Mouse (Mus musculus): Measurements from ENCODE around the gene Tep1.

Gene Tep1

DNA sequence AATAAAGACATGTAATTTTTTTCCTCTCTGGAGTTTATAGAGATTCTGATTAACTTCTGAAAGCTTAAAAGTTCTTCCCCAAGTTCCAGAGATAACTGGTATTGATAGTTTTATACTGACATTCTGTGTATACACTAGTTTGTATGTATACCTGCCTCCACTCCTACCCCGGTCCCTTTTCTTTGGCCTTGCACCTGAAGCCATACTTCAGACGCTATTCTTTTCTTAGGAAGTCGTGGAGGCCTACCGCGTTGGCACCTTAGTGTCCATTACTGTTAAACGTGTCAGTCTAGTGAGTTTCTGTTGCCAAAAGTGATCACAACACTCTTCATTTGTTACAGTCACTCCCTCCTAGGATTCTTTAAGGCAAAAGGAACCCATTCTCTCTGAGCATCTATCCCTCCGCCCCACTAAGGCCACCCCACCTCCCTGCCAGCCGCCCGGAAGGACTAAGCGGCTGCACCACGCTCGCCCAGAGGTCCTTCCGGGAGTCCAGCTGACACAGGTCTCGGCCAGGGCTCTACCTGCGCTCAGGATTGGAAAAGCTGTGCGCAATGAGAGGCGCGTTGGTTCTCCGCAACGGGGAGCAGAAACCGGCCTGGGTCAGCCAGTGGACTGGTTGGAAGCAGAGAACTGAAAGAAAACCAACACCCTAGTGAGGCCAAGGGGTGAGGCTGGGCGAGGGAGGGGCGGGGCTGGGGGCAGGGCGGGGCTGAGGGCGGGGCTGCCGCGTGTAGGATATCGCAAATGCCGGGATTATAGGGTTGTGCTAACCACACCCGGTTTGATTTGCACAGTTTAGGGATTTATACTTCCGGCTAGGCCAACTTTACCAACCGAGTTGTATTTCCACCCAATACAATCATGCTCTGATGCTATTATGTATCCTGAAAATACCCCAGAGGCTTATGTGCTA is at the start of gene Tep1:
Gene Tep1 (minus strand): TSS at position 672 of the 916 bp plus-strand sequence.
- WGBS: 10% methylated on average over 32 of the region's 32 CpGs

DNA sequence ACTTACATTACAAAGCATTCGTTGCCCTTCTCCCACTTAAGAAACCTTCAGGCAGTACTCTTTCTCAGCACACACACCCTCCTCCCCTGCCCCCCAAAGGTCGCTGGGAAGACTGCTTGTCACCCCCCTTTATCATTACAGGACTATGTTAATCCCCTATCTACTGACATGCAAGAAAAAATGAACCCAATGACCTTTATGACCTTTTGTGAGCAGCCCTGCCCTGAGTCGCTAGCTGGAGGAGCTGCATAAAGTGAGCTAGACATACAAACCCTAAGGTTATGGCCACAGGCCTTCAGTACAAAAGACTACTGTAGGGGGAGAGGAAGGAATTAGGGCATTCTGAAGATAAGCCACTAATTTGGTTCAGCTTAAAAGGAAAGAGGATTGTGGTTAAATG is 41.0 kb upstream of the Tep1 start:
- 70% methylated on average over 3 of the region's 3 CpGs for WGBS

DNA sequence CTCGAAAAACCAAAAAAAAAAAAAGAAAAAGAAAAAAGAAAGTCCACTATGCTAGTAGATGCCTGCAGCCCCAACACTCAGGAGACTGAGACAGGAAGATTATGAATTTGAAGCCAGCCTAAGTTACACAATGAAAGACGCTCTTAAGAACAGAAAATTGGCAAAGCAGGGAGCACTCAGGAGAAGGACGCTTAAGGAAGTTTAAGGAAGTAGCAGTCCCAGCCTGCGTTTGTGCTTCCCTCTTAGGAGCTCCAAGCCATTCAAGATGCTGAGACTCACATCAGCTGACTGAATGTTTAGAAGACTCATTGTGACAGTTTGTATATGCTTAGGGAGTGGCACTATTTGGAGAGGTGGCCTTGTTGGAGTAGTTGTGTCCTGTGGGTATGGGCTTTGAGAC is 37.8 kb upstream of the Tep1 start:
- 77% methylated on average over 4 of the region's 4 CpGs for WGBS

DNA sequence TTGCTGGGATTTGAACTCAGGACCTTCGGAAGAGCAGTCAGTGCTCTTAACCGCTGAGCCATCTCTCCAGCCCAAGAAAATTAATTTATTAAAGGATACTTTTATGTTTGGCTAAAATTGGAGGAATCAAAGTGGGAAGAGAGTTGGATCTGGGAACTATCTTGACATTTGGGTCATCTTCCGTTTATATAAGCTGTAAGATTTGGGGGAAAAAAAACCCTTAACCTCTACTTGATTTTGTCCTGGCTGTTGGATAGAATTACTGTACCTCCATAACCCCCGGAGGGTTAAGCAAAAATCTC is 34.4 kb upstream of the Tep1 start:
- WGBS: 87% methylated on average over 4 of the region's 4 CpGs

DNA sequence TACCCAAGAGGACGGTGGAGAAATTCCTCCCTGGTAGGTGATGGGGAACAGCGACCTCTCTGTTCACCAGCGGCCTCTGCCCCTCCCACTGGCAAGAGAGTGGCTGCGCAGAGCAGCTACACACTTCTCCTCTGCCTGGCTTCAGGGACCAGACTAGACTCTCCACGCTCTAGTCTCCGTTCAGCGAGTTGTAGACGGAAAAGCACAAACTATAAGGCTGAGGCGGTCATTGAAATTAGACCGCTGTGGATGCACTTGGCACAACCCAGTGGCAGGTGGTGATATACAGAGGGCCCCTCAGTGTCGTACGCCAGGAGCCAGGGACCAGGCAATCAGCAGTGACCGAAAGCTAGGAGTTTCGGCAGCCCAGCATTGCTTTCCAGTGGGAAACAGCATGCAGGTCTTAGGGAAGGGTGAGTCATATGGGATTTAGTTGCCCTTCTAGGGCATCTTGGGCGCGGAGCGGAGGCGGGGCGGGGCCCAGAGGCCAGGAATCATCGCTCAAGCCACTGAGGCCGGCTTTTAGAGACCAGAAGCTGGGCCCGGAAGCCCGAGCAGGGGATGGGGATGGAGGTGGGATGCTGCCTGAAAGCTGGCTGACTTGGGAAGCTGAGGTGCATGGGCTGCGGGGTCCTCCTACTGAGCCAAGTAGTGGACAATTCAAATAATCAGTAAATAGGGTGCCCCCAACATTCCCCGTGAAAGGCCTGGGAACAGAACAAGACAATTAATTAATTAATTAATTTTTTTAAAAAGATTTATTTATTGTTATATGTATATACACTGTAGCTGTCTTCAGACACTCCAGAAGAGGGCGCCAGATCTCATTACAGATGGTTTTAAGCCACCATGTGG is 33.8 kb upstream of the Tep1 start:
- 8% methylated on average over 26 of the region's 26 CpGs for WGBS

DNA sequence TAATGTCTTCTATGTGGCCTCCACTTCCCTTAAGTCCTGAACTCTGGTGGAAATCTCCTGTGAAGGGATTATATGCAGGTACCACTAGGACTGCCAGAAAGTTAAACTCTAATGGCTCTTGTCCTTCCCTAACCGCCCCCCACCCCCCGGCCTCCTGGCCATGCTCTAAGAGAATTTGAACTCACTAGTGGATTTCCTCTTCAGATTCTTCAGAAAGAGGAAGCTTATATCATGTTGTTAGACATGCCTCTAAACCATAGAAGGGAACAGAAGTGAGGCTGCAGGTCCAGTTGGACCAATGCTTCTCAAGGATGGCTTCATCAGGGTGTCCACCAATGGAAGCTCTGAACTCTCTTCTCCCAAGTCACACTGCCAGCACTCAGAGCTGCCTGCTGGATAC is 27.6 kb upstream of the Tep1 start:
- 93% methylated on average over 2 of the region's 2 CpGs for WGBS

DNA sequence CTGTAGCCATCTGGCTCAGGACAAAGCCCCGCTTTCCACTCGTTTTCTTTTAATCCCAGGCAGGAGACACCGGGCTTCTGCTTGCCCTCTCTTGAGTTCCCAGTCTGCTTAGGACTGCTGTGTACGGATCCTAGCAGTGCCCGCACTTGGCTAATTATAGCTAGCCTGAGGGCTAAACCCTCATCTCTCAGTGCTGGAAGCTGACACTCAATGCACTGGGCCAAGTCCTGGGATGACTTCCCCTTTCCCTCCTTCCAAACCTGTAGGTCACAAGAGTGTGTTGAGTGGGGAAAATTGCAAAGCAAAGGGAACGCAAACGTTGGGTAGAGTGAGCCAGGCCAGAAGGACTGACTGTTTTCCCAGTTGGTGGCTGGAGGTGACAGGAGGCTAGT is 27.0 kb upstream of the Tep1 start, which contains the start of gene Klhl33:
Gene Klhl33 (minus strand): TSS at position 134 of the 392 bp plus-strand sequence.
- 53% methylated on average over 7 of the region's 7 CpGs for WGBS

DNA sequence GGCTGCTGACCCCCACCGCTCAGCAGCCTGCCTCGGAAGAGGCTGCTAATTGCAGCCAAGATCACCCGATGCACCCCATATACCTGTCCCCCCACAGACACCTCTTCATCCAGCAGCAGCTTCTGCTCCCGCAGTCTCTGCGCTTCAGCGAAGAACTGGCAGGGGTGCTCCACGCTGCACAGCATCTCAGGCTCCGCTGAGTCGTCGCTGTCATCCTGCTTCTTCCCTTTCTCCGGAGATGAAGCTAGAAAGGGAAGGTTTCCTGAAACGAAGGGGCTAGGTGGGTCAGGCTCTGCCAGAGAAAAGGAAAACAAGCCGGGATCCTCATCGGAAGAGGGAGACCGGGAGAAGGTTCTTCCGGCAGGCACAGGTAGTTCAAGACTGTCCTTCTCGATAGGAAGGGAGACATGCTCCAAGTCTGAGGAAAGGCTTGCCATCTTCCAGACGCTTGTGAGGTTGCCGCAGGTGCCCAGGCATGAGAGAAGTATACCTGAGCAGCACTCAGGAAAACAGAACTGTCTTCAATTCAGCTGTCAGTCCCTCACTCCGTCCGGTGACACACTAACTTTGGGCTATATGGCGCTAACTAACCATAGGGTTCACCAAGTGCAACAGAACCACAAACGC is 26.5 kb upstream of the Tep1 start:
- WGBS: 17% methylated on average over 23 of the region's 23 CpGs

DNA sequence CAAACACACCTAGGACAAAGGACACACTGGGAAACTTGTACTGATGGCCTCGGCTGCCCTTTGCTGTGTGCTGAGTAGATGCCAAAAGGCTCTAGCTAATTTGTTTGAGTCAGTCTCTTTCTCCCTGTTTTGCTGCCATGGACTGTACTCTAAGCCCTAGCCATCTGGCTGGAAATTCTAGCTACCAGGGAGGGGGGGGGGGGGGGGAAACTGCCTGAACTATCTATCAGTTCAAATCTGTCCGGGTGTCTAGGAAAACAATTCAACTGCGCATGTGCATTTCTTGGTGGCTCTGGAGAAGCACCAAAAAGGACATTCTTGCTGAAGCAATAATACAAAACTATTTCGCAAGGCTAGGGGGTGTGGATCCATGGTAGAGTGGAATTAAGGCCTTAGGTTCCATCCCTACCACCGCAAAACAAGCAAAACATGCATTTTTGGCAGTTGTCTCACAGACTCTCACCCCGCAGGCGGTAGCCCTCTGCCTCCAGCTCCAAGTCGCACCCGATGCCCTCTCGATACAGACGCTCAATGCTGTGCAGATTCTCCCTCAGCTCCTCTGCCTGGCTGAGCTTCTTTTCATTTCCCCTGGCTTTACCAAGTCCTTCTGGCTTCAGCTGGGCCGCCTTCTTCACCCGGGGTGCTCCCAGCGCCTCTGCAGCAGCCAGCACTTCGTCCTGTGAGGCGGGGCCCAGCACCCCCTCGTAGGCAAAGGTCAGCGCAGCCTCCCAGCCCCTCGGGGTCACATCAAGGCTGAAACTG is 25.8 kb upstream of the Tep1 start:
- 15% methylated on average over 19 of the region's 19 CpGs for WGBS

DNA sequence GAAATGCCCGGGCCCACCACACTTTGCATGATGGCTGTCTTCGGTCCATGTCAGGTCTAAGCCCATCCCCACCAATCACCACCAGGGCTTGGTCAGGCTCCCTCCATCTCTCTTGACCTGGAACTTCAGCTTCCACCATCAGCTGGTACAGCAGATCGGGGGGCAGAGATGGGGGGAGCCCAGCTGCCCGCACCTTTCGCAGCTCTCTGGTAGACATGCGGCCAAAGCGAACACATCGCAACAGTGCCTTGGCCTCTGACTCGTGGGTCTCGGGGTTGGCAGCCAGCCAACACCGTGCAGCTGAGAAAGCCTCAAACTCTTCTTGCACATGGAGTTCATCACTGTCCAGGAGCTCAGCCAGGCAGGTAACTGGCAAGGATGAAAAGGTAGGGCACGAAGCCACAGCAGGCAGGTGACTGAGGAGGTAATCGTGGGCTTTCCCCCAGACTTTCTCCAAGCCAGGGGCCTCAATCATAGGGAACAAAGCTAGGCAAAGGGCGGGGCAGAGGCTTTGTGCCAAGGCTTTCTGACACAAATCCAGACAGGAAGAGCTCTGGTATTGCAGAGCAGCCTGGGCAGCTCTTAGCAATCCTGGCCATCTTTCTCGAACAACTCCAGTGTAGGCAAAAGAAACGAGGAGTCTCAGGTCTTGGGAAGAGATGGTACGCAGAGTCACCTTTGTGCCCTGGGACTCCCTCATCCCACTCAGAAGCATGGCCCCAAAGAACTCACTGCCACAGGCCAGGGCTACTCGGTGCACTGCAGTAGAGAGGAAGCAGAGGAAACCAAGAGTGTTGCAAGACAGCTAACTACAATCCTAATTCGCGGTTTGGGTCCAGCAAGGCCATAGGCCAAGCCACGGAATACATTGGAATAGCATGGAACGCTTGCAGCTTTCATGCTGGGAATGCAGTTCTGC is 22.4 kb upstream of the Tep1 start:
- WGBS: 72% methylated on average over 22 of the region's 22 CpGs

DNA sequence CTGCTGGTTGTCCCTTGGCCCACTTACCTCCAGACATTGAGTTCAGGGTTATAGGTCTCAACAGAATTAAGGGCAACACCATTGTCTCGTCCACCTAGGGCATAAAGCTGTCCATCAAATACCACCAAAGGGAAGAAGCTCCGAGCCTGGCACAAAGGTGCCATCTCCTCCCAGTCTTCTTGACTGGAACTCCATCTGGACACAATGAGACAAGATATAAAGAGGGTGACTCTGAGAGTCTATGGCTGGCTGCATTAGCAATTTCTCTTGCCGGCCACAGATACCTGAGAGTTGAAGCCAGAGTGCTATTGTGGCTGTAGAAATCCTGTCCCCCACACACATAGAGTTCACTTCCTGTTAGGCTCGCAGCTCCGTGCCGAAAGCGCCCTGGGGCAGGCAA is 21.7 kb upstream of the Tep1 start:
- WGBS: 88% methylated on average over 7 of the region's 7 CpGs

DNA sequence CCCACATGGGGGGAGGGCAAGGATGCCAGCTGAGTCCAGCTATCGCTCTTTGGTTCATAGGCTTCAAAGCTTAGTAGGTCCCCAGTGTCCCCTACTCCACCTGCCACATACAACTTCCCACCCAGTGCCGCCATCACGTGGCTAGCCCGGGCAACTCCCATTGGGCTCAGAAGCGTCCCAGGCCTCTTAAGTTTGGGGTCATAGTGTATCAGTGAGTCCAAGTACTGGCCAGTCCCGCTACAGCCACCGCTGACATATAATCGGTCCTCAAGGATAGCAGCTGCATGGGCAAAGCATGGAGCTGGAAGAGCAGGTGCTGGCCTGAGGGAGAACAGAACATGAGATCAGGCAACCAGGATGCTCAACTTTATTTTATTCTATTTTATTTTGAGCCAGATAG is 21.3 kb upstream of the Tep1 start:
- WGBS: 96% methylated on average over 8 of the region's 8 CpGs

DNA sequence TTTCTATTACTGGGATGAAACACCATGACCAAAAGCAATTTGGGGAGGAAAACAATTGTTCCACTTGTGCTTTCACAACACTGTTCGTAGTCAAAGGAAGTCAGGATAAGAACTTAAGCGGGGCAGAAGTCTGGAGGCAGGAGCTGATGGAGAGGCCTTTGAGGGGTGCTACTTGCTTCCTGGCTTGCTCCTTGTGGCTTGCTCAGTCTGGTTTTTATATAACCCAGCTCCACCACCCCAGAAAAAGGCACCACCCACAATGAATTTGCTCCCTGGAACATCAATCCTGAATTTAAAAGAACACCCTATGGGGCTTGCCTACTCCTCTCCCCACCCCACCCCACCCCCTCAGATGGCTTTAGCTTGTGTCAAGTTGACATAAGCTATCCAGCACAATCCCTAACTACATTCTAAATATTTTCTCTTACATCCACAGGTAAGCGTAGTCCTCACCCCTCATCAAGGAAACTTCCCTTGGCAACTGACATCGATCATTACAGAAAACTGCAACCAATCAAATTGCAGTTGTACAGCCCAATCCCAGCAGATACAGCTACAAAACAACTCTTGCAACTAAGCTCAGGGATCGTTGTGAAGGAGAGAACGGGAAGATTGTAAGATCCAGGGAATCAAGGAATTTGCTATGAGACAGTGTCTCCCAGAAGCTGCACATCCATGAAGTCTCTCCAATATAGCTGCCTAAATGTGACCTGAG is 6.0 kb upstream of the Tep1 start:
- WGBS: 58% methylated on average over 6 of the region's 6 CpGs

DNA sequence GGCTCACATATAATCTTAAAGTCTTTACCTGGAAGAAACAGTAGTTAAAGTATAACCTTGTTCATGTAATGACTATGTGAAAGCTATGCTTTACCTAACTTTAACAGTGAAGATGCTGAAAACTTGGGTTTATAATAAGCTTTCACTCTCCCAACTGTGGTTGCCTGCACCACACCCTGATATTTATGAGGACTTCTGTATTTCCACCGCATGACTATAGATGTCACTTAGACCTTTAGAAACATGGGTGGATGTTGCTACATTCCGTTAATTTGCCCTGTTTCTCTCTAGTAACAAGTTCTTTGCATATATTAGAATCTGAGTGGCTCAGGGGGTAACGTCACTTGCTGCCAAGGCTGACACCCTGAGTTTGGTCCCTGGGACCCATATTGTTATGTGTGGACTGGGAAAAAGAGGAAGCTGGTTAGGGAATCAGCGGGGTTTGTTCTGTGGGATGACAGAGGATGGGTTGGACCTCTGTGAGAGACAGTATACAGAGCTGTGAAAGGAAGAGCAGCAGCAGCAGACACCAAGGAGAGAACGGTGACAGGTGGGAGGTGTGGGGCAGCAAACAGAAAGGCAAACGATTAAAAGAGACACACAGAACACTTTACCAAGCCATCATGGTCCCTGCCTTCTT is 5.4 kb upstream of the Tep1 start:
- WGBS: 54% methylated on average over 6 of the region's 6 CpGs

DNA sequence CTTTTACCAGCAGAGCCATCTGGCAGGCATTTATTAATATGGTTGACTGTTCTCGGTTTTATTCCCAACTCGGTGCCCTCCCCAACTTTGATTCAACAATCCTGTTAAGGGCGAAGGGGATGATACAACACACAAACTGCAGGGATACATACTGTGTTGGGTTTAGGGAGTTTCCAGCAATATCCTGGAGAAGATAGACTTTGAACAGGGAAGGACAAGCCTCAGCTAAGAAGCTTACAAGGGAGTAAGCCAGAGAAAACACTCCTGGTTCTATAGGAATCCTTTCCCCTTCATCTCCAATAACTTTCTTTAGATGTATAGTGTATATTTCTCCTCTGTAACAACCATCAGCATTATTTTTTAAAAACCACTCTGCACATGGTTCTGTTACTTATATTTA is 4.8 kb upstream of the Tep1 start:
- WGBS: 89% methylated on average over 3 of the region's 3 CpGs

DNA sequence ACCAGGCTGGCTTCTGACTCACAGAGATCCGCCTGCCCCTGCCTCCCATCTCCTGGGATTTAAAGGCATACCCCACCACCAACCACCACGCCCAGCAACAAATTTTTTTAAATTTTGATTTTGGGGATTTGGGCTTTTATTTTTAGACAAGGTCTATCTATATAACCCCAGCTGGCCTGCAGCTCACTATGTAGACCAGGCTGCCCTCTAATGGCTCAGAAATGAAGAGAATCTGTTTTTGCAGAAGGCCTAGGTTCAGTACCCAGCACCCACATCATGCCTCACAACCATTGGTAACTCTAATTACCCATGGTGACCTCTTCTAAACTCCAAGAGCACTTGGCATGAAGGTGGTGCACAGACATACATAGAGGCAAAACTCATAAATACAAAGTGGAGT is 924 bp upstream of the Tep1 start:
- WGBS: 80% methylated on average over 2 of the region's 2 CpGs

DNA sequence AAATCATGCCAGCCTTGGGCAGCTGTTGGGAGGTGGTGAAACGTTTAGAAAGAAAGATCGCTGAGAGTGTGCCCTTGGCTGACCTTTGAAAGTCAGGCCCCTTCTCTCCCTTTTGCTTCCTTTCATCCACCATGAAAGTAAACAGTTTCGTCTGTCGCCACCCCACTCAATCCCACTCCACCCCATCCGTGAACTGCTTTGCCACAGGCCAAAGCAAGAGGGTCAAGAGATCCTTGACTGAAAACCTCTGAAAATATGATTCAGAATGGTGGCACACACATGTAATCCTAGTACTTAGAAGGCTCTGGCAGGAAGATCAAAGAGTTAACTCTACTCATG is 414 bp upstream of the Tep1 start:
- 25% methylated on average over 5 of the region's 5 CpGs for WGBS

DNA sequence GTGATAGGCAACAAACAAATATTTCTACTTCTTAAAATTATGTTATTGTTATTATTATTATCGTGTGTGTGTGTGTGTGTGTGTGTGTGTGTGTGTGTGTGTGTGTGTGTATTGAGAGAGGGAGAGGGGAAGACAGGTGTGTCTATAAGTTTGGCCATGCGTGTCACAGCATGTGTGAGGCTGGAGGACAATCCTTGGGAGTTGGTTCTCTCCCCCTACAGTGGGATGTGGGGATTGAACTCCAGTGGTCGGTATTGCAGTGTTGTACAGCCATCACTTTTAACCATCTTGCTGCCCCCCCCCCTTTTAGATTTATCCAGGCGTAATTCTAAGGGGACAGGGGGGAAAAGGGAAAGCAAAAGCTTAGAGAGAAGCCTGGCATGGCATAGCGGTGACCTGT is 1.7 kb downstream of the Tep1 start:
- WGBS: 95% methylated on average over 5 of the region's 5 CpGs

DNA sequence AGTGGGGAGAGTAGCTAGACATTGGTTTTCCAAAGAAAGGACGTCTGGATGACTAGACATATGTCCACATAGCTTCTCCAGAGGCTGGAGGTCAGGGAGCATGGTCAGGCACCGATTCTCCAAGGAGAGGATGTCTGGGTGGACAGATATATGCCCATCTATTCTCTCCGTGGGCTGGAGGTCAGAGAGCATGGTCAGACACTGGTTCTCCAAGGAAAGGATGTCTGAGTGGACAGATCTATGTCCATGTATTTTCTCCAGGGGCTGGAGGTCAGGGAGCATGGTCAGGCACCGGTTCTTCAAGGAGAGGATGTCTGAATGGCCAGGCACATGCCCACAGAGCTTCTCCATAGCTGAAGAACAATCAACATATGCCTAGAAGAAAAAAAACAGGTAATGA is 2.1 kb downstream of the Tep1 start:
- 87% methylated on average over 4 of the region's 4 CpGs for WGBS

DNA sequence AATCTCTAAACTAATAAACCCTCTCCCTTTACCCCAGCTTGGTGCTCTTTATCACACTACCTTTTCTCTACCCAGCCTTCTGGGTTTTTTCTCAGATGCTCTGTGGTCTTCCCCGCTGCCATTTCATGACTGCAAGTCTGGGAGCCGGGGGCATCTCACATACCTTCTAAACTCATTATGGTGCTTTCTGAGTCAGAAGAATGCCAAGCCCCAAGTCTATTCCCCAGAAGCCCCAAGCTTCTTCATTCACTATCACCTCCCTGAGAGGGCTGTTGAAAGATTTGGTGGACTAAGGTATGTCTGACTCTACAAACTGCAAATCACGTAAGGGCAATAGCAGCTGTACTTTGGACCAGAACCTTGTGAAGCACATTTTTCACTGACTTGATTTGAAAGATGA is 3.4 kb downstream of the Tep1 start:
- WGBS: 95% methylated on average over 3 of the region's 3 CpGs

All from cerebral cortex, adult 2 months (tissue).